Mouse (Mus musculus): ENCODE measurements at regions not wholly inside any gene's neighbourhood (a gene's known extent, or its start where the extent isn't known, plus 50 kb on each side); places are given as distances from the start of the nearest gene placed in this dataset.
A peak's percentile ranks its signal among the peaks of the same experiment; 100 is the strongest.

DNA sequence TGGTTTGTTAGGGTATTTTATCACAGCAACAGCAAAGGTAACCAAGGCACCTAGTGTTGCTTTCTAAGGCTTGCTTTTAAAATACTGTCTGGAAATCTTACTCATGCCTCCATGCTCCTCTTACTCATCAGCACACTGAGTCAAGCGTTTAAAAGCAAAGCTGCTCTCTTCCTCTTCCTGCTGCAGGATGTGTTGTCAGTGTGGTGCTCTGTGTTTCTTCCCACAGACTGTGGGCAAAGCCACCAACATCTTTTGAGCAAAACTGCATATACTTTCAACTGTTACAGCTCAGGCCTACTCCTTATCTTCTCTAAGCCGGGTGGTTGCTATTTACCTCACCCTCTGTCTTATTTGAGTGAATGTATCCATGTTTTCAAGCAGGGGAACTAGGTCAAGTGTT, 144.0 kb upstream of the Topaz1 start:
- Histone ChIP-seq H3K4me3 (no peak overlapping the region), H3K36me3 (replicated peaks) (no peaks in the 10 kb centered on the region), H3K9me3 (no peaks in the 10 kb centered on the region), H3K27me3 (replicated peaks; ENCODE audit: low read depth, poor library complexity, severe bottlenecking) (no peaks in the 10 kb centered on the region), H3K4me1 (peaks cover 8% of the 10 kb centered on the region), H3K27ac (replicated peaks) (no peak overlapping the region)
- DNase-seq (ENCODE audit: low spot score): no peak
- WGBS: 85% methylated on average over 2 of the region's 2 CpGs

DNA sequence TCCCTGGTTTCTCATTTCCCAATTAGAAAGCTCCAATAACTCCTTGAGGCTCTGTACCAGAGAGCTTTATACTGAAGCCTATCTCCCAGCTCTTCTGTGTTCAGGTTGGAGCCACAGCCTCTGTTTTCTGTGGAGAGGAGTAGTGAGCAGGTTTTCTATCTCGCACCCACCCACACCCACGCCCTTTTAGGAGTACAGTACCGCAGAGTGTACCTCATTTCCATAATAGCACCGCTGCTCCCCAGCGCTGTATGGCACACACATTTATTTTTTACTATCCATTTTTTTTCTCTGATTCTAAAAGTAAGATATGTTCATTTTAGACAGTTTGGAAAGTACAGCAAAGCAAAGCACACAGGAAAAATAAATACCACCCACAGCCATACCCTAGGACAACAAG, 137.5 kb upstream of the Topaz1 start:
- Histone ChIP-seq H3K9me3 (no peaks in the 10 kb centered on the region), H3K36me3 (replicated peaks) (no peaks in the 10 kb centered on the region), H3K4me1 (peaks cover 8% of the 10 kb centered on the region), H3K27me3 (replicated peaks; ENCODE audit: low read depth, poor library complexity, severe bottlenecking) (no peaks in the 10 kb centered on the region), H3K27ac (replicated peaks) (no peak overlapping the region), H3K4me3 (no peak overlapping the region)
- DNase-seq (ENCODE audit: low spot score): no peak
- 90% methylated on average over 5 of the region's 5 CpGs for WGBS

DNA sequence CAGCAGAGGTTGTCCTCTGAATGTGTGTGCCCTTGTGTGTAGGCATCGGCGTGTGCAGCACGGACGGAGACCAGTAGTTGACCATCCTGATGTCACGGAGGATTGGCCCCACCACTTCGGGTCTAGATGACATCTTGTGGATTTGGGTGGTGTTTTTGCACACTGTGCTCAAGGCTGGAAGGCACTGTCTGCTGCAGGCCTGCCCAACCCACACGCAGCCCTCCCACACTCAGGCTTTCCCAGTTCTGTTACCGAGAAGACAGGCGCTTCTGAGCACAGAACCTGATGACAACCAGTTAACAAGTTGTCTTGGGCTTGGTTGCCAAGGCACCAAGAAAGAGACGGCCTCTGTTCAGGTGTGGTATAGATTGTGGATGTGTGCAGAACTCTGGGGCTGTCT, 136.2 kb upstream of the Topaz1 start:
- 92% methylated on average over 10 of the region's 10 CpGs for WGBS

DNA sequence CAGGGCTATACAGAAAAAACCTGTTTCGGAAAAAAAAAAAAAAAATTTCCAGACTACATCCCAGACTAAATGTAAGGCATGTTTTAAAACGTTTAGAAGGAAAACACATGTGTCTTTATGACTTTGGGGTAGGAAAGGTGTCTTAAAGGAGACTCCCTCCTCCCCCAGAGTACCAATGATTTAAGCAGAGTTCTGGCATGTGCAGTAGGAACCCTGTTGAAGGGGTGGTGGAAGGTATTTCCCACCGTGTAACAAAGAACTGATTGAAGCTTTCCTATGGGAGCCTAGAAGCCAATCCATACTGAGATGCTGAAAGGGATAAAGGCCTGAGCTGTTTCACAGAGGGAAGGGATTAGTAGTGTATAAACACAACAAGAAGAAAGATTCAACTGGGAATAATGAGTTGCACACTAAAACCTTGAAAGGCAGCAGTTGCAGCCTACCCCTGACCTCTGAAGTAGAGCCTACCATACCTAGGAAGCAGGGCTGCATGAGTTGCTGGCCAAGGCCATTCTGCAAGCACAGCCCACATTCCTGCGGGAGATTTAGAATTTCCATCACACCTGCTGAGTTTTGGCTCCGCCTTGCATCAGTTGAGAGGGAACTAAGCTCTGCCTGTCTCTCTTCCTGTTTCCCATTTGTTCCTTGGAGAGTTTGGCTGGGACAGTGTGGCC, 132.4 kb upstream of the Topaz1 start:
- DNase-seq (ENCODE audit: low spot score): no peak
- WGBS: 18% methylated on average over 5 of the region's 5 CpGs

More for the DNA sequence above, 136.2 kb upstream of the Topaz1 start:
- H3K27ac ChIP-seq (replicated peaks): no peak overlapping the region
- no peaks in the 10 kb centered on the region for H3K27me3 ChIP-seq (replicated peaks; ENCODE audit: low read depth, poor library complexity, severe bottlenecking)
- H3K36me3 ChIP-seq (replicated peaks): no peaks in the 10 kb centered on the region
- H3K9me3 ChIP-seq: no peaks in the 10 kb centered on the region
- DNase-seq (ENCODE audit: low spot score): no peak
- H3K4me3 ChIP-seq: no peak overlapping the region
- H3K4me1 ChIP-seq: peaks cover 4% of the 10 kb centered on the region; the same call in 1 of the 2 replicates

DNA sequence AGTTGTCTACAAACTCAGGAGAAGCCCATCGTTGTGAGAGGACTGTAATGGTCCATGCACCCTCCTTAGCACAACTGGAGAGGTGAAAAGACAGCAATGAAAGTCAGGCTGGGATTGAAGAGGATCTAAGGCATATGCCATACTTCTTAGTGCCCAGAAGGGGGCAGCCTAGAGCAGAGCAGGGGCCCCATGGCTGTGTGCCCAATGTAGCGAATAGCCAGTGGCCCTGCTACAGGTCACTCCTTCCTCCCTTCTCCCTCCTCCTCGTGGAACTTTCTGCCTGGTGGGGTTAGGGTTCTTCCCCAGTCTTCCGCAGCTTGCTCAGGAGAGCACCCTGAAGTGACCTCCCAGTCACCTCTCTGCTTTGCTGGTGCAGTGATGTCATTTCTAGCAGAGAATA, 131.8 kb upstream of the Topaz1 start:
- H3K4me1 ChIP-seq: peaks cover 9% of the 10 kb centered on the region; the same call in 1 of the 2 replicates
- no peak overlapping the region for H3K27ac ChIP-seq (replicated peaks)
- 19% methylated on average over 4 of the region's 4 CpGs for WGBS

More for the DNA sequence above, 132.4 kb upstream of the Topaz1 start:
- Histone ChIP-seq H3K4me3 (no peak overlapping the region), H3K27ac (replicated peaks) (no peak overlapping the region), H3K36me3 (replicated peaks) (no peaks in the 10 kb centered on the region), H3K4me1 (peaks cover 9% of the 10 kb centered on the region; the same call in 1 of the 2 replicates), H3K27me3 (replicated peaks; ENCODE audit: low read depth, poor library complexity, severe bottlenecking) (no peaks in the 10 kb centered on the region), H3K9me3 (no peaks in the 10 kb centered on the region)

DNA sequence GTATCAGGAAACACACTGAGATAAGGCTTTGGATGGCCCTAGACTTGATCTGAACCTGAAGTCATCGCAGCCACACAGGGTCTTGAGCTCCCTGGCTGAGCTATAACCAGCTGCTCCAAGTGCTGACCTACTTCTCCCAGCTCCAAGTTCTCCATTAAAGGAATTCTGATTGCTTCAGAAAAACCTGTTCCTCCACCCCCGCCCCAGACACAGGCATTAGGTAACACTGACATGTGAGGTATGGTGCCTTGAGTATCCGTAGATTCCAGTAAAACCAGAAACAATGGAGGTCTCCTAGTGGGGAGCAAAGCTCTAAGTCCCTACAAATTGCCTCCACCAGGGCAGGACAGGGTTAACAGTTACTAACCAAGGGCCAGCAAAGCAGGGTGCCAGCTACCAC, 129.4 kb upstream of the Topaz1 start:
- Histone ChIP-seq H3K4me3 (no peak overlapping the region), H3K9me3 (no peaks in the 10 kb centered on the region), H3K36me3 (replicated peaks) (no peaks in the 10 kb centered on the region), H3K27ac (replicated peaks) (no peak overlapping the region), H3K4me1 (peaks cover 9% of the 10 kb centered on the region; the same call in 1 of the 2 replicates), H3K27me3 (replicated peaks; ENCODE audit: low read depth, poor library complexity, severe bottlenecking) (no peaks in the 10 kb centered on the region)
- no peak for DNase-seq (ENCODE audit: low spot score)
- WGBS: 46% methylated on average over 3 of the region's 3 CpGs

More for the DNA sequence above, 131.8 kb upstream of the Topaz1 start:
- no peaks in the 10 kb centered on the region for H3K36me3 ChIP-seq (replicated peaks)
- H3K9me3 ChIP-seq: no peaks in the 10 kb centered on the region
- H3K4me3 ChIP-seq: no peak overlapping the region
- no peaks in the 10 kb centered on the region for H3K27me3 ChIP-seq (replicated peaks; ENCODE audit: low read depth, poor library complexity, severe bottlenecking)
- peak; percentile 42 for DNase-seq (ENCODE audit: low spot score)

DNA sequence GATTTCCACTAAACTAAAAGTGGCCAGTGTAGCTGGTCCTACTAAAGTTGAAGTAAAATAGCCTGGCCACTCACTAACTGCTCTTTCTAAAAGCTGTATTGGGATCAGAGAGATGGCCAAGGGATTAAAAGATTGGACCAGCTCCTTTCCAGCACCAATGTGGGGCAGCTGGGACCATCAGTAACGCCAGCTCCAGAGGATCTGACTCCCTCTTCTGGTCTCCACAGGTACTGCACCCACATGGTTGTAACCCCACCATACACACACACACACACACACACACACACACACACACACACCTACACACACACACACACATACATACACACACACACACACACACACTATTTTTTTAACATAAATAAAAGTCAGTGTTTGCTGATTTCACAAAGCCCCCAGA, 122.1 kb upstream of the Topaz1 start:
- H3K27ac ChIP-seq (replicated peaks): no peak overlapping the region
- WGBS: 90% methylated on average over 1 of the region's 1 CpGs
- H3K27me3 ChIP-seq (replicated peaks; ENCODE audit: low read depth, poor library complexity, severe bottlenecking): 0 out of 2 replicates have a peak, but pooled peaks cover 11% of the 10 kb centered on the region
- no peaks in the 10 kb centered on the region for H3K36me3 ChIP-seq (replicated peaks)
- H3K9me3 ChIP-seq: no peaks in the 10 kb centered on the region
- DNase-seq (ENCODE audit: low spot score): no peak
- peaks cover 7% of the 10 kb centered on the region for H3K4me1 ChIP-seq
- no peak overlapping the region for H3K4me3 ChIP-seq

DNA sequence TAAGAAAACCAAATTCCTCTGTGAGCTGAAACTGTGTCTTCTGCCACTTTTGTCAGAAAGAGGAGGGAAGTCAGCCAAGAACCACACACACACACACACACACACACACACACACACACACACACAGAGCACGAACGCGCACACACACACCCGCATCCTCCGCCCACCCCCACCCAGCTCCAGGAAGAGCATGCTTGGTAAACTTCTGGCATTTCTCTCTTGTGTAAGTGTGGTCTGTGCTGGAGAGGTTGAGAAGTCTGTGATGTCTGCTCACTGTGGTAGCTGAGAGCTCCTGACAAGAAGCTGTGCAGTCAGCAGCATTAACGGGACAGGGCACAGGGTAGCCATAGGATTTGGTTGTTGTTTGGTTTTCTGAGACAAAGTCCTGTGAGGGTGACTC, 120.8 kb upstream of the Topaz1 start:
- peaks cover 7% of the 10 kb centered on the region for H3K4me1 ChIP-seq
- 0 out of 2 replicates have a peak, but pooled peaks cover 11% of the 10 kb centered on the region for H3K27me3 ChIP-seq (replicated peaks; ENCODE audit: low read depth, poor library complexity, severe bottlenecking)
- no peak overlapping the region for H3K27ac ChIP-seq (replicated peaks)
- 90% methylated on average over 6 of the region's 6 CpGs for WGBS
- no peak overlapping the region for H3K4me3 ChIP-seq
- no peaks in the 10 kb centered on the region for H3K9me3 ChIP-seq
- no peaks in the 10 kb centered on the region for H3K36me3 ChIP-seq (replicated peaks)
- no peak for DNase-seq (ENCODE audit: low spot score)

DNA sequence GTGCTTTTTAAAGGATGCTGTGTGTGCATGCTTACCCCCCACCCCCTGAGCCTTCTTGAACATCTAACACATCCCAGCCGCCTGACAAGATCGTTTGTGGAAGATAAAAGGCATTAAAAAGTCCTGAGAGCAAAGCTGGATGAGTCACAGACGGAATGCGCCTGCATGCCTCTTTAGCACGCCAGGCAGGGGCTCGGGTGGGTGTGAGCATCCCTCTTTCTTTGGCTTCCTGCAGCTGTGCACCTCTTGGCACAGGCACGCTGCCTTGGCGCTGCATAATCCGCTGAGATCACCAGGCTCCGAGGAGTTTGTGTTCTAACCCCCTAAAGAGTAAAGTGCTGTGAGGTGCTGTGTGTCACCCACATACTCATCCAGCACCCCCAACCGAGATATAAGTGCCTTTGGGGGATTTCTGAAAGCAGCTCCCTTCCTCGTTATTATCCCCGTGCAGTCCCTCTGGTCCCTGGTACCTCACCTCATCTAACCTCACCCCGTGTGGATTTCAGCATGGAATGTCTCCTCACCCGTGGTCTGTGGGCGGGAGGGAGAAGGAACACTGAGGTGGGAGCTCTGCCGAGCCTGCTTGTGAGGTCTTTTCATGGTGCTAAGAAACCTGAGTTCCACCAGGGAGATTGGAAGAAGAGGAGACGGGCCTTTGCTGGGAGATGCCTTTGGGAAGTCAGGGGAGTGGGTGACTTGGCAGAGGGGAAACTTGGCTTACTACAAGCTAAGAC, 117.8 kb upstream of the Topaz1 start:
- Histone ChIP-seq H3K4me3 (no peak overlapping the region), H3K9me3 (no peaks in the 10 kb centered on the region), H3K36me3 (replicated peaks) (no peaks in the 10 kb centered on the region), H3K27ac (replicated peaks) (no peak overlapping the region), H3K4me1 (peaks cover 7% of the 10 kb centered on the region), H3K27me3 (replicated peaks; ENCODE audit: low read depth, poor library complexity, severe bottlenecking) (0 out of 2 replicates have a peak, but pooled peaks cover 17% of the 10 kb centered on the region)
- no peak for DNase-seq (ENCODE audit: low spot score)
- WGBS: 39% methylated on average over 18 of the region's 18 CpGs

DNA sequence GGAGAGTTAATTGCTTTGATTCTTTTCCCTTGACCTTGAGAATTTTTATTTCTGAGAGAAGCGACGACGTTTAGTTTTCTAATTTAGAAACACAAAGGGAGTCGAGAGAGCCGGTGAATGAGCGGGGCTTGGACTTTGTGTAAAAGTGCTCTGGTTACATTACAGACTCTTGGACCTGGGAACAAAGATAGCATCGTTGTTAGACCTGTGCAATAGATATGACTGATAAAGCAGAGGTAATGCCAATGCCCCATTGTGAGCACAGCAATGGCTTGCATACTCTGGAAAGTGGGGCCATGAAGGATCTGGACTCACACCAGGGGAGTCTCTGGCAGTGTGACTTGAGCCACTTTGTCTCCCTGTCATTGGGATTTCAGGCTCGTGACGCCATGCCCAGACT, 115.4 kb upstream of the Topaz1 start:
- no peak for DNase-seq (ENCODE audit: low spot score)
- Histone ChIP-seq H3K4me3 (no peak overlapping the region), H3K9me3 (no peaks in the 10 kb centered on the region), H3K4me1 (peaks cover 7% of the 10 kb centered on the region), H3K27ac (replicated peaks) (no peak overlapping the region), H3K36me3 (replicated peaks) (no peaks in the 10 kb centered on the region), H3K27me3 (replicated peaks; ENCODE audit: low read depth, poor library complexity, severe bottlenecking) (0 out of 2 replicates have a peak, but pooled peaks cover 17% of the 10 kb centered on the region)
- WGBS: 81% methylated on average over 9 of the region's 9 CpGs

DNA sequence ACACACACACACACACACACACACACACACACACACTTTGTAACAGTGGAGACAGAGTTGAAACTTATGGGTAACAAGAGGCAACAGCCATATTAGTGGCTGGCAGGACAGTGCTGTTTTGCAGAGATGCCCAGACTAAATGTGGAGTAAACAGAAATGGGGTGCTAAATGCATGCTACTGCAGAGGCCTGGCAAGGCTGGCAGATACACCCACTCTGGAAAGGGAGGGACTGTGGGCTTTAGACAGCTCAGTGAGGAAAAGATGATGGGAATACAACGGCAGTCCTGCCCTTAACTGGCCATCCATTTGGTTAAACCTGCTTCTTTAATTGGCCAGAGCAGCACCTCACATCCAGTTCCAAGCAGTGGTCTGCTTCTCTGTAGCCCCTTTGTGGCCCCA, 113.7 kb upstream of the Topaz1 start:
- WGBS: 87% methylated on average over 1 of the region's 1 CpGs
- DNase-seq (ENCODE audit: low spot score): no peak
- no peak overlapping the region for H3K4me3 ChIP-seq
- H3K9me3 ChIP-seq: no peaks in the 10 kb centered on the region
- no peak overlapping the region for H3K27ac ChIP-seq (replicated peaks)
- peaks cover 7% of the 10 kb centered on the region for H3K4me1 ChIP-seq
- H3K27me3 ChIP-seq (replicated peaks; ENCODE audit: low read depth, poor library complexity, severe bottlenecking): 0 out of 2 replicates have a peak, but pooled peaks cover 17% of the 10 kb centered on the region
- H3K36me3 ChIP-seq (replicated peaks): no peaks in the 10 kb centered on the region

DNA sequence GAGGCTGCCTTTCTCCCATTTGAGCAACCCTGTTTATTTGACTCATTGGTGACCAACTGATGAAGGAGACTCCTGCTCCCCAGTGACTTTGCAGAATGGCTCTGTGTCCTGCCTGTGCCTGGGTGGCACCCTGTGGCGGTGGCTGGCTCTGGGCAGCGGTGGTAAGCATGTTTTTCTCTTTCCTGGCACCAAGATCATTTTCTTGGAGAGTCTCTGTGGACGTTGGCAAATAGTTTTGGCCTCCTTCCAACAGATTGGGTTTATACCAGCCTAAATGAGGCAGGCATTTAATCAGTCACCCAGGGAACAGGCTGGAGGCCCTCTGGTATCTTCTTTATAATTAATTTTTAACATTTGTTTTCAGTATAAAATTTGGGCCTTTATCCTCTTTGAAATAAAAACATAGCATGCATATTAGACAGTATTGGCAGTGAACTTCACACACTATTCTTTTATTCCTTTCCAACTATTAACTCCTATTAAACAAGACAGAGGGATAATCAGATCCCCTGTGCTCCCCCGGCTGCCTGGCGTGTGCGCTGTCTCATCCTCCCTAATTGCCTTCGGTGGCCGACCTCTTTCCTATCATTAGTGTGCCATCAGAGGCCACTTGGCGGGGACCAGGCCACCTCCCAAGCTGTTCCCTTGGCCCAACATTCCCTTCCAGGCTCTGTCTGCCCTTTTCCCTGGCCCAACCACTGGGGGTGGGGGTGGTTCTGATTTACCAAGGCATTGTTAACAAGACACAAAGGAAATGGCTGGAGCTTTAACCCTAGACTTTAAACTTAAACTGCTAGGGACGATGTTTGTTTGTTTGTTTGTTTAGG, 111.8 kb upstream of the Topaz1 start:
- no peaks in the 10 kb centered on the region for H3K36me3 ChIP-seq (replicated peaks)
- no peaks in the 10 kb centered on the region for H3K4me1 ChIP-seq
- 54% methylated on average over 10 of the region's 10 CpGs for WGBS
- H3K27ac ChIP-seq (replicated peaks): no peak overlapping the region
- no peak overlapping the region for H3K4me3 ChIP-seq
- H3K9me3 ChIP-seq: no peaks in the 10 kb centered on the region
- DNase-seq (ENCODE audit: low spot score): no peak
- peaks cover 6% of the 10 kb centered on the region; the same call in 1 of the 2 replicates for H3K27me3 ChIP-seq (replicated peaks; ENCODE audit: low read depth, poor library complexity, severe bottlenecking)
